Mouse (Mus musculus): ENCODE measurements at regions not wholly inside any gene's neighbourhood (a gene's known extent, or its start where the extent isn't known, plus 50 kb on each side); places are given as distances from the start of the nearest gene placed in this dataset.
"Not testable (repeated sequence)": the region's sequence is repeated elsewhere in the genome, so short reads cannot be mapped to it uniquely, and the experiment has no call there.

GRCm38 (mm10) chr14:53560146-53560545, 693.8 kb downstream of the Dad1 start:
- not testable (repeated sequence) for ATAC-seq

- peak; percentile 96 for ATAC-seq
Measured at GRCm38 (mm10) chr14:53559386-53559920, 694.5 kb downstream of the Dad1 start.

GRCm38 (mm10) chr14:53553771-53554170, 700.1 kb downstream of the Dad1 start:
- no peak for ATAC-seq

GRCm38 (mm10) chr14:53547365-53547764, 706.5 kb downstream of the Dad1 start:
- ATAC-seq = not testable (repeated sequence)

GRCm38 (mm10) chr14:53545351-53545750, 708.6 kb downstream of the Dad1 start:
- ATAC-seq = no peak

- ATAC-seq = peak; percentile 49
Measured at GRCm38 (mm10) chr14:53541640-53542039, 712.3 kb downstream of the Dad1 start.

- not testable (repeated sequence) for ATAC-seq
Measured at GRCm38 (mm10) chr14:53537895-53538294, 716.0 kb downstream of the Dad1 start.

- peak; percentile 70 for ATAC-seq
Measured at GRCm38 (mm10) chr14:53523430-53523829, 730.5 kb downstream of the Dad1 start.

- ATAC-seq = peak; percentile 71
Measured at GRCm38 (mm10) chr14:53518954-53519353, 735.0 kb downstream of the Dad1 start.

- peak; percentile 63 for ATAC-seq
Measured at GRCm38 (mm10) chr14:53516623-53517238, 737.2 kb downstream of the Dad1 start.

GRCm38 (mm10) chr14:53505389-53505788, 748.5 kb downstream of the Dad1 start:
- peak; percentile 43 for ATAC-seq

- ATAC-seq = not testable (repeated sequence)
Measured at GRCm38 (mm10) chr14:53488383-53488782, 765.5 kb downstream of the Dad1 start.

GRCm38 (mm10) chr14:53487611-53488010, 766.3 kb downstream of the Dad1 start:
- ATAC-seq = peak; percentile 54

- not testable (repeated sequence) for ATAC-seq
Measured at GRCm38 (mm10) chr14:53474170-53474569, 779.7 kb downstream of the Dad1 start.

- ATAC-seq = not testable (repeated sequence)
Measured at GRCm38 (mm10) chr14:53460790-53461189, 793.1 kb downstream of the Dad1 start.

- no peak for ATAC-seq
Measured at GRCm38 (mm10) chr14:53454001-53454400, 799.9 kb downstream of the Dad1 start.

- ATAC-seq = not testable (repeated sequence)
Measured at GRCm38 (mm10) chr14:53439643-53440042, 814.3 kb downstream of the Dad1 start.

GRCm38 (mm10) chr14:53430130-53430529, 823.8 kb downstream of the Dad1 start:
- not testable (repeated sequence) for ATAC-seq

GRCm38 (mm10) chr14:53428447-53428846, 825.5 kb downstream of the Dad1 start:
- ATAC-seq = not testable (repeated sequence)

- ATAC-seq = not testable (repeated sequence)
Measured at GRCm38 (mm10) chr14:53427636-53428035, 826.3 kb downstream of the Dad1 start.

- ATAC-seq = not testable (repeated sequence)
Measured at GRCm38 (mm10) chr14:53416955-53417354, 836.9 kb downstream of the Dad1 start.

GRCm38 (mm10) chr14:53407500-53408227, 846.2 kb downstream of the Dad1 start:
- not testable (repeated sequence) for ATAC-seq

- ATAC-seq = not testable (repeated sequence)
Measured at GRCm38 (mm10) chr14:53390307-53390706, 863.6 kb downstream of the Dad1 start.

GRCm38 (mm10) chr14:53374591-53374990, 879.0 kb upstream of the Olfr1507 start:
- ATAC-seq = peak; percentile 92
